9 mouse cellular contexts compared by ENCODE assay signal in the genomic region with DNA sequence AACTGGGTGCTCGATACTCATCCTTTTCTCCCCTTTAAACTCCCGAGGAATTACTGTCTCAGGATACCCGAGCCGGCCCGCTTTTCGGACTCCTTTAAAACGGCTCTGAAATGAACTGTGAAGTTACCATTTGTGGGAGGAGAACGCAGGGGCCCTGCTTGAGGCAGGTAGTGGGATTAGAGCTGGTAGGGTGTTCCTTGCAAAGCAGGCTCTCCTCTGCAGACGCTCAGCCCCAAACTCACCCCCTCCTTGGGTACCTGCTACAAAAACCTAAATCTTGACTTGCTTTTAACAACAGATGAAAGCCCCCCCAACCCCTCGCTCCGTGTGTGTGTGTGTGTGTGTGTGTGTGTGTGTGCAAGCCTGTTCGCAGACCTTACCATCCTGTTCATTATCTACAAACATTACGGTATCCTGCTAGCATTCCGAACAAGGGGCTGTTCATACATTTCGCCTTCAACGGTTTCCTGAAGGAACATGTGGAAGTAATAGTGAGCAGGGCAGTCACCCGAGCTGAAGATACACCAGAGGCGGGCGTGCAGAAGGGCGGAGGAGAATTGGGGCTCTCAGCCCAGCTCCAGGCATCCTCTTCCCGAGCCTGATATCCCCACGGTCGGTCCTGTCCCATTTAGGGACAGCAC. TPM values are rescaled to one million over a fixed set of nuclear protein-coding genes. Genes with fewer than 3 reads are reported as not detected.
DNase-seq lines count a peak whose midpoint lies in the region; ATAC-seq lines count a peak whose summit lies in the region.
"Had no signal": no experiment of that assay in that cellular context is flagged by ENCODE, and none has a peak within 500 bp of the region (broad histone marks: within the 10 kb centered on the region; RNA-seq: fewer than 3 reads in every experiment).

No protein-coding gene starts in this region.

- 0 out of 2 replicates have a peak overlapping the region, but pooled peaks have one; percentile 6 for H3K9ac ChIP-seq in lung, embryonic 16.5 days (ENCODE audit: low read length)
- no peak overlapping the region; the same call in 1 of the 2 replicates for H3K9ac ChIP-seq in forebrain, embryonic 13.5 days
- no peak overlapping the region for H3K9ac ChIP-seq in intestine, embryonic 15.5 days
- H3K9ac ChIP-seq in stomach, embryonic 15.5 days = no peak overlapping the region

- H3K27me3 ChIP-seq in lung, embryonic 16.5 days (ENCODE audit: control insufficient read depth, insufficient read depth, low read depth, low read length) = peaks cover 46% of the 10 kb centered on the region
- H3K27me3 ChIP-seq in forebrain, embryonic 13.5 days = peaks cover 98% of the 10 kb centered on the region
- H3K27me3 ChIP-seq in intestine, embryonic 15.5 days (replicated peaks) = peaks cover 41% of the 10 kb centered on the region
- H3K27me3 ChIP-seq in stomach, embryonic 15.5 days (replicated peaks) = peaks cover 34% of the 10 kb centered on the region

- peak overlapping the region; percentile 65 for H3K4me3 ChIP-seq in lung, embryonic 16.5 days (ENCODE audit: low read length)
- H3K4me3 ChIP-seq in forebrain, embryonic 13.5 days = peak overlapping the region; percentile 11
- peak overlapping the region; percentile 46 for H3K4me3 ChIP-seq in intestine, embryonic 15.5 days (replicated peaks)
- H3K4me3 ChIP-seq in stomach, embryonic 15.5 days (replicated peaks) = peak overlapping the region; percentile 23

- no peak for DNase-seq in lung, postnatal 10 days
- no peak for DNase-seq in thymus, postnatal 25 days
- DNase-seq in frontal cortex, adult 2 months (ENCODE audit: extremely low spot score in 1 of 2, low spot score in 1 of 2) = no peak

- ATAC-seq in lung, embryonic 16.5 days (ENCODE audit: low read depth) = no peak
- 0 out of 2 replicates have a peak, but pooled peaks have one; percentile 2 for ATAC-seq in forebrain, embryonic 13.5 days
- no peak for ATAC-seq in intestine, embryonic 15.5 days
- no peak for ATAC-seq in stomach, embryonic 15.5 days (ENCODE audit: insufficient read depth, low FRiP score, low read depth)
- ATAC-seq in megakaryocyte-erythroid progenitor cell, adult 5-6 weeks (replicated peaks; ENCODE audit: low FRiP score, low TSS enrichment, poor library complexity, severe bottlenecking) = no peak

- 5% methylated on average over 23 of the region's 23 CpGs for WGBS in lung, embryonic 16.5 days
- under 1% methylated on average over 23 of the region's 23 CpGs for WGBS in forebrain, embryonic 13.5 days
- WGBS in intestine, embryonic 15.5 days = 3% methylated on average over 23 of the region's 23 CpGs
- WGBS in stomach, embryonic 15.5 days = 7% methylated on average over 23 of the region's 23 CpGs

- no peaks in the 10 kb centered on the region for H3K36me3 ChIP-seq in lung, embryonic 16.5 days (ENCODE audit: control insufficient read depth, insufficient read depth, low read length)
- H3K36me3 ChIP-seq in forebrain, embryonic 13.5 days (ENCODE audit: poor library complexity, severe bottlenecking) = no peaks in the 10 kb centered on the region
- H3K36me3 ChIP-seq in intestine, embryonic 15.5 days = no peaks in the 10 kb centered on the region
- H3K36me3 ChIP-seq in stomach, embryonic 15.5 days = no peaks in the 10 kb centered on the region

- peak overlapping the region; percentile 43 for H3K4me2 ChIP-seq in lung, embryonic 16.5 days (ENCODE audit: low read depth, low read length)
- peak overlapping the region; percentile 45 for H3K4me2 ChIP-seq in forebrain, embryonic 13.5 days
- H3K4me2 ChIP-seq in intestine, embryonic 15.5 days (replicated peaks) = peak overlapping the region; percentile 52
- peak overlapping the region; percentile 51 for H3K4me2 ChIP-seq in stomach, embryonic 15.5 days

- peaks cover 13% of the 10 kb centered on the region for H3K4me1 ChIP-seq in lung, embryonic 16.5 days (replicated peaks; ENCODE audit: control insufficient read depth, insufficient read depth, low read length)
- peaks cover 56% of the 10 kb centered on the region for H3K4me1 ChIP-seq in forebrain, embryonic 13.5 days
- H3K4me1 ChIP-seq in intestine, embryonic 15.5 days (replicated peaks) = peaks cover 35% of the 10 kb centered on the region
- H3K4me1 ChIP-seq in stomach, embryonic 15.5 days = peaks cover 41% of the 10 kb centered on the region

- H3K27ac ChIP-seq in lung, embryonic 16.5 days (ENCODE audit: low read length) = no peak overlapping the region
- H3K27ac ChIP-seq in forebrain, embryonic 13.5 days = no peak overlapping the region
- peak overlapping the region; percentile 56 for H3K27ac ChIP-seq in intestine, embryonic 15.5 days
- peak overlapping the region; percentile 67 for H3K27ac ChIP-seq in stomach, embryonic 15.5 days
- H3K27ac ChIP-seq: macrophage had no signal

- H3K9me3 ChIP-seq in lung, embryonic 16.5 days (ENCODE audit: control insufficient read depth, low read length) = no peaks in the 10 kb centered on the region
- no peaks in the 10 kb centered on the region for H3K9me3 ChIP-seq in forebrain, embryonic 13.5 days (replicated peaks)
- H3K9me3 ChIP-seq in intestine, embryonic 15.5 days = no peaks in the 10 kb centered on the region
- H3K9me3 ChIP-seq in stomach, embryonic 15.5 days = no peaks in the 10 kb centered on the region

RNA-seq across cellular contexts. Expression of a gene that starts 1.6 kb away (rescaled TPM):
- 53.3 and 53.6 TPM in 2 replicates for polyA plus RNA-seq in lung, embryonic 16.5 days (2015; fragmentation: Nextera tagmentation; extraction: Ambion mirVana)
- polyA plus RNA-seq in forebrain, embryonic 13.5 days (2015; fragmentation: Nextera tagmentation; extraction: Ambion mirVana) = 4.1 and 4.9 TPM in 2 replicates
- 32.9 and 37.2 TPM in 2 replicates for polyA plus RNA-seq in intestine, embryonic 15.5 days (2015; fragmentation: Nextera tagmentation; extraction: Ambion mirVana)
- polyA plus RNA-seq in stomach, embryonic 15.5 days (2015; fragmentation: Nextera tagmentation; extraction: Ambion mirVana) = 29.2 and 34.8 TPM in 2 replicates
- total RNA-seq in megakaryocyte-erythroid progenitor cell, adult 5-6 weeks (2014; fragmentation: Nextera tagmentation) = not detected in 2 replicates
- not detected in 2 replicates for total RNA-seq in megakaryocyte-erythroid progenitor cell, adult 5-6 weeks (2017)
- polyA plus RNA-seq in frontal cortex, adult 2 months (2012; rRNA removed) = 19.2 and 24.3 TPM in 2 replicates
- polyA plus RNA-seq: macrophage had no signal

Comparison
In these comparisons a context has a peak if more than half of its experiments do, and no peak if none do; other contexts are left out.
1. H3K27ac ChIP-seq: peak in intestine, embryonic 15.5 days (single experiment) and stomach, embryonic 15.5 days (single experiment); none in lung, embryonic 16.5 days (single experiment) and forebrain, embryonic 13.5 days (single experiment).
2. H3K4me3 ChIP-seq: peak in every context shown above with its lines; median percentile 65 in lung, embryonic 16.5 days; 46 in intestine, embryonic 15.5 days; 23 in stomach, embryonic 15.5 days; 11 in forebrain, embryonic 13.5 days.
3. Peak in every context shown above with its lines, with median percentiles within 50 percentile points of each other: H3K4me2 ChIP-seq.